Mouse (Mus musculus) monocyte, adult 2 months (primary cell): Measurements from ENCODE around the gene Cp.
"Not testable (repeated sequence)": the region's sequence is repeated elsewhere in the genome, so short reads cannot be mapped to it uniquely, and the experiment has no call there.

Experiments used
- DNase-seq, 2 experiments: peaks; one replicate each; pipeline ENCODE4 v3.0.0; 2022; ENCODE audit warnings: low spot score in 2 of 2, low read depth in 1 of 2

Gene Cp

DNA sequence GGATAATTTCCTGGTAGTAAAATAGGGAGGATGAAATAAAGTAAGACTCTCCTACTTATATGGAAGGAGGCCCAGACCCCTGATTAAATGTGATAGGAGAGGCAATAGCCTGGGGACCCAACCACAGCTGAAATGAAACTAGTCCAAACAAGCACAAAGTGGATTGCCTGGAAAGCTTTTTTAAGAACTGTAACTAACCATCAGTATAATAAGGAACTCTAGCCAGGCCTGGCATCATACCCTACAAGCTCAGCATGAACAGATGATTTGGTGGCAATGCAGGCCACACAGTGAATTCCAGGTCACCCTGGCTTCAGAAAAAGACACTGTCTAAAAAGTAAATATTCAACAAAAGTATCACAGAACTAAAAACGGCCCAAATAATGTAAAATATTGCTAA, 48.8 kb downstream of the Cp start:
- DNase-seq, result no peak

DNA sequence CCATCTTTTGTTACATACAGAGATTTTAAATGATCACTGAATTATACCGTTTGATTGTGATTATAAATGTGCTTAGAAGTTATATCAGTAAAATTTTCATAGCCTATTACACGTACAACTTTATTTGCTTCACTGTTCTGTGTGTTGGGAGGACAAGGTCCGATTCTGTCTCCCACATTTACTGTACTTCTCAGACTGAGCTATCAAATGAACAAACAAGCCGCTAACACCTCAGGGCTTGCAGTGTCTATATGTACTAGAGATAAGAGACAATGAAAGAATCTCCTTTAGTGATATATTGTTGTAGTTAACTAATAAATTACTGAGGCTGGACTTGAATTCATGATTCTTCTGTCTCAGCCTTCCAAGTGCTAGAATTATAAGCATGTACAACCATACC, 50.4 kb downstream of the Cp start:
- no peak for DNase-seq

GRCm38 (mm10) chr3:20007759-20008158, 50.9 kb downstream of the Cp start:
- DNase-seq, result no peak

DNA sequence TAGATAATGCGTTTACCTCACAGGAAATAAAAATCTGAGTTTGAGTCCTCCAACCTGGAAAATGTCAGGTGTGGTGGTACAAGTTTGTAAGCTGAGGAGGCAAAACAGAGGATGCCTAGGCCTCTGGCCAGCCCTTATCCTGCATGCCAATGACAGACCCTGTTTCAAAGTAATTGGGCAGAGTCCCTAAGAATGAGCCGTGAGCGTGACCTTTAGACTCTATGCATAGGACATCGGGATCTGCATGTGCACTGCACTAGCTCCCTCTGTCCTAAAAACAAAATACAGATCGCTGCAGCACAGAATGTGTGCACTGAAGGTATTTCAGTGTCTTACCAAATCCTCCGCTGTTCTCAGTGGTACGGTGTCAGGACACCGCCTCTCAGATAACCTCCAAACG, 53.6 kb downstream of the Cp start:
- no peak for DNase-seq

DNA sequence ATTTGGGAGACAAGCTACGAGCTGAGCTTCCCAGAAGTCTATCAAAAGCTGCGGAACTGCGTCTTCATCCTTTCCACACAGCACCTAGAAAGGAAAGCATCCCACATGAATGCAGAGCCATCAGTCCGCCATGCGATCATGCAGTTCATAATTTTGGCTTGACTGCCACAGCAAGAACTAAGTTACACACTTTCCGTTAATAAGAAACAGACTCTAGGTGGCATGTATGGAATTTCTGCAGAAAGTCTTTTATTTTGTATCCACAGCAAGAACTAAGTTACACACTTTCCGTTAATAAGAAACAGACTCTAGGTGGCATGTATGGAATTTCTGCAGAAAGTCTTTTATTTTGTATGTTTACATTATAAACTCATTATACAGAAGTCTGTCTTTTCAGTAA, 54.1 kb downstream of the Cp start:
- not testable (repeated sequence) for DNase-seq

DNA sequence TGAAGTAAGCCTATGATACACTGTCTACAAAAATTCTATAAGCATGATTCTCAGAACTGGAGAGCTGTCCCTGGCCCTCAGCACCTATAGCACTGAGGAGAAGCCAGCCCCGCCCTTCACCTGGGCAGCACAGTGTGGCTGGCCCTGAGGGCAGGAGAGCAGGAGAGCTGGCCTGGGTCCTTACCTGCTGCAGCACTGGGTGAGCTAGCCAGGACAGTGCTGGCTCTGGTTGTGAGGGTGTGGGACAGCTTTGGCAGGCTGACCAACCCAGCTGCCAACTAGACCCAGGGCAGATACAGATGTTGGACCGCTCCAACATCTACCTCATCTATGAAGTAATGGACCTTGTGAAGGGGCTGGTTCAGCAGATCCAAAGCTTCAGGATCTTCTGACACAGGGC, 57.6 kb downstream of the Cp start:
- DNase-seq, result no peak

GRCm38 (mm10) chr3:20018076-20018475, 61.2 kb downstream of the Cp start:
- no peak for DNase-seq

- no peak for DNase-seq
Observed at GRCm38 (mm10) chr3:20023832-20024231, 67.0 kb downstream of the Cp start.

DNA sequence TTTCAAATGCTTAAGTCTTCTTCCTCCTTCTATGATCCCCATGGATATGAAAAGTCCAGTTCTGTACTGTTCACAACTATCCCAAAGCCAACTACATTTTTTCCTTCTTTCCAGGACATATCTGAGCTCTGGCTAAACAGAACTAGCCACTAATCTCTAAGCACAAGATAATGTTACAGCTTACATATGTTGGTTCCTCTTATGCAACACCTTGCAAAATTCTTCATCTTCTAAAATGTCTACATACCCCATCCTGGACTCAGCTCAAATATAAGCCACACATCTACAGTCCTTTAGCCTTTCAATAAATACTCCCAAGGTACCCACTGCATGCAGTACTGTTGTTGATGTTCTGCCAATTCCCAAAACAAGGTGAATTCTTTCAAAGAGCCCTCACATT, 69.6 kb downstream of the Cp start:
- no peak for DNase-seq

DNA sequence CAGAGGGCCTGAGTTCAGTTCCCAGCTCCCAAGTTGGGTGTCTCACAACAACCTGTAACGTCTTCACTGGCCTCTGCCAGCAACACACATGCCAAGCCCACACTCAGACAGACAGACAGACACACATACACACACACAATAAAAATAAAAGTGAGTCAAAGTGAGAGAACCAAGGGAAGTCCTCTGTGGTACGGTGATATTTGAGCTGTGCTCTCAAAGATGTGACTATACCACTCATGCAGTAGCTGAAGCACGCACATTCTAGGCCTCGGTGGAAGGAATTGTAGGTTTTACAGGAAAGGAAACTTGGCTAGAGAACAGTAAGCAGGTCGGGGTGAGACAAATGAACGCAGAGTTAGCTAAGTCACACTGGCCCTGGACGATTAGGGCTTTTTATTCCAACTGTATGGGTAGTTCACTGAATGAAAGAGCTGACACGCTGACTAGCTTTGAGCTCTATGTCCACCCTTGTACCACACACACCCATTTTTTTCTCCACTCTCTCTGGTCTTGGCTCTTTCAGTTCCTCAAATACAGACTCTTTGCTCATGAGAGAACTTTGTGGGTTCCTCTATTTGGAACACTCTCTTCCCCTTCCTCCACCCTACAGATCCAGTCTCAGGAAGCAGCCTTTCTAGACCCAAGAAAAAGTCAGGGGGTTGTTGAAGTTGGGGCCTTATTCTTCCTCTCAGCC, 70.3 kb downstream of the Cp start:
- peak; percentile 21 to 24 for DNase-seq

DNA sequence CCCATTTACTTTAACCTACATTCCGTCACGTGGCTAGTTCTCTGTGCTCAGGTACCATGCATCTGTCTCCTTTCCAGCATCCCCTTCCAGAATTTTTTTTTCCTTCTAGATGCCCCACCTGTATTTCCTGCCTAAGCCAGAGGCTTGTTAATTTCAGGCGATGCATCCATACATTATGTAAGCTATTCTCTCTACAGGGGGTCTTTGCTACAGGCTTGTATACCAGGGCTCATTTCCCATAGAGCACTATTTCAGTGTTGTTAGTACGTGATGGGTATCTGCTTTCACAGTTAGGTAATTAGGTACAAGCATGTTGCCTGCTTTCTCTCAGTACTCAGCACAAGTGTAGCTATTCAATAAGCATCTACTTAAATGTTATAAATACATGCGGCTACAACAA, 70.9 kb downstream of the Cp start:
- DNase-seq, result no peak

GRCm38 (mm10) chr3:20028640-20029039, 71.8 kb downstream of the Cp start:
- no peak for DNase-seq

DNA sequence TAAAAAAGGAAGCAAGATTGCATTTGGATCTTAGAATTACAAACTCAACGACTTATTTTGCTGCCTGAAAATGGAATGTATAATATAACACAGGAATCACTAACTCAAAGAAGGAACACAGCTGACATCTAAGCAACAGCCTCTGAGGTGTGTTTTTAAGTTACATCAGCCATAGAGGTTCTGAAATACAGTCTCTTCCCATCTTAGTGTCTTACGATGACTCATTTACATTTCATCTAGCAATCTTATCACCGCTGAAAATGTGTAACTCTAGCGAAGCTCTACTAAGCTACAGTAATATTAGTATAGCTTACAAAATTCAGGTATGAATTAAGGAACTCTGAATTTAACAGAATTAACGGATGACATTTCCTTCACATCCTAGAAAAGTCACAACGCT, 74.0 kb downstream of the Cp start:
- DNase-seq, result no peak

- DNase-seq, result no peak
Observed at GRCm38 (mm10) chr3:20033761-20034718, 77.2 kb downstream of the Cp start.

GRCm38 (mm10) chr3:20034719-20035404, 78.0 kb downstream of the Cp start, which contains the start of gene Hps3:
TSS of gene Hps3 (minus strand) at chr3:20035315.
- peak; percentile 65 to 77 for DNase-seq

- DNase-seq, result no peak
Observed at GRCm38 (mm10) chr3:20036069-20036468, 79.2 kb downstream of the Cp start.

- not testable (repeated sequence) for DNase-seq
Observed at GRCm38 (mm10) chr3:20041461-20041860, 84.6 kb downstream of the Cp start.

DNA sequence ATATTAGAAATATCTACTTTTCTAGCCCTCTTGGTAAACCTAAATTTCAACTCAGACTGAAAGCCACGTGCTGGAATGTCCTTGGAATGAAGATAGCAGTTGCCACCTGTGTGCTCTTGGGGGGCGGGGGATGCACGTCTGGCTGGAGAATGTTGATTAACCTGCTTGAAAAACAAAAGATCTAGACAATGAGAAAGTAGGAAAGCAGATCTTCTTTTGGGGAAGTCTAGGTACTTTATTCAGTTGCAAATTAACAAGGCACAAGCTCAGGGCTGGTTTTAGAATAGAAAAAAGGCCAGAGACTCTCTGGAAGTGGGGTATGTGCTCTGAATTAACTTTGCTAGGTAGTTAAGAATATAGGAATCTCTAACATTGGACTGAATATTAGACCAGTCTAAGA, 87.9 kb downstream of the Cp start:
- not testable (repeated sequence) for DNase-seq

- DNase-seq, result peak; percentile 79 to 87
Observed at GRCm38 (mm10) chr3:20057306-20058196, 100.7 kb downstream of the Cp start, which contains the start of gene Hltf. TSS of gene Hltf (plus strand) at chr3:20057811.

- no peak for DNase-seq
Observed at GRCm38 (mm10) chr3:20058197-20058541, 101.3 kb downstream of the Cp start.
